Mouse (Mus musculus): ENCODE measurements around the gene Fam222b.

Gene Fam222b

DNA sequence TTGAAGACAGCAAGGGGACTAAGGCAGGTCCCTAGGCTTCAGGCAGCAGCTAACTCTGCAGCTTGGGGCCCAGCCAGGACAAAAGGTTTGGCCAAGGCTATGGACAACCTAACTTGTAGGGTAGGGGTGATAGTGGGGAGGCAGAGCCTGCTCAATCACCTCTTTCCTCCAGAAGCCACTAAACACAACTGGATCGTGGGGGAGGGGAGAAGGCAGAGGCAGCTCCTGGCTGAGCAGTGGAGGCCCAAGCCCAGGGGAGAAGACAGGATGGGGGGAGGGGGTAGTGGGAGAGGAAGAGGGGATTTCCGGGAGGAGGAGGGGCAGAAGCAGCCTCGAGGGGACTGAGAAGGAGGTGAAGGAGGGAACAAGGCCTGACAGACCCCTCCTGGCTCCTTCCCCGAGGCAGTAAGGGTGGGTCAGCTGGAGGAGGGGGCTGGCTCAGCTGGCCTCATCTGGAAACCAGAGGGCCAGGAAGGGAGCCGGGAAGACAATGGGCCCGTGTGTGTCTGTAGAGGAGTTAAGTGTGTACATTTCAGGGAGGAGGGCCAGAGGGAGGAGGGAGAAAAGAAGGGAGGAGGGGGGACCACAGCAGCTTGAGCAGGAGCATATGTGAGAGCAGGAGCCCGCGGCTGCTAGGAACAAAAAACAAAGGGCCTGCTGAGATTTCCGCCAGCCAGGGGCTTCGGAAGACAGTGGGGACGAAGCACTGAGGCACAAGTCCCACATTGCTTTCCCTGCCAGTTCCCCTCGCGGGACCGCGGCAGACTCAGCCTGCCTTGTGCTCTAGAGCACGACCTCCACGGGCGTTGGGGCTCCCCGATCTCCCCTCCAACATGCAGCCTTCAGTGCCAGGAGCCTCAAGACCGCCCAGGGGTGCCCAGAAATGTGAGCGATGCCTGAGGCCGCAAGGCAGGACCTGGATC is 69.5 kb downstream of the Fam222b start:
- DNase-seq (ENCODE audit: low read depth, low spot score): peak; percentile 93

- DNase-seq (ENCODE audit: low read depth, low spot score): no peak
These were observed 70.1 kb downstream of the Fam222b start for GRCm38 (mm10) chr11:78164604-78164923.

DNA sequence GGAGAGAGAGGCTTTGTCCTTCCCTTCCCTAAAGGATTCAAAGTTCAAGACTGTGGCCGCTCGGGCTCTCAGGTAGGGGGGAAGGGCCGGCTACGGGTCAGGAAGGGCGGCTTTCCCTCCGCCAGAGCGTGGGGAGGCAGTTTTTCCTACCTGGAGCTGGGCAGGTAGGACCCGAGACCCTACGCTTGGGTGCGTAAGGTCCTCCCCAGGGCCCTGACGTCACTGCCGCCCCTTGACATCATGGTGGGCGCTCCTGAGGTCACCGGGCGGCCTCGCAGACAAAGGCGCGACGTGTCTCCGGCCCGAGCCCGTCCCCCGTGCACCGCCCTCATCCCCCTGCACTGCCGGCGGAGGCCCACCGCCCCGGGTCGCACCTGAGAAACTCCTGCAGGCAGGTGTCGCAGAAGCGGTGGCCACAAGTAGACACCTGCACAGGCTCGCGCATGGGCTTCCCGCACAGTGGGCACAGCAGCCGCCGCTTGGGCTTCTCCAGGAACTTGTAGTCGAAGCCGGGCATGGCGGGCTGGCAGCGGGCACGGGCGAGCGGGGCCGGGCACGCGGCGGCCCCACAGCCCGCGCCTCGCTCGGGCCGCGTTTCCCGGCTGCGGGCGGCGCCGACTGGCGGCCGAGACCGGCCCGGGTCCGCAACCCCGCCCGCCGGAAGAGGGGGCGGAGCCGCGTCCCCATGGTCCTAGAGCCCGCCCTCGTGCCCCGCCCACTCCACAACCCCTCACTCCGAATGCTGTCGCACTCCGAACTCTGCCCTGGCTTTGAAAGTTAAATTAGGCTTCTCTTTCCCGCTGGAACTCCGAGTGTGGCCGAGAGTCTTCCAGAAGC is 70.7 kb downstream of the Fam222b start, which contains the start of gene Traf4:
Traf4 (minus strand) TSS at position 666 of the 837 bp plus-strand sequence.
- peak; percentile 91 for DNase-seq (ENCODE audit: low read depth, low spot score)

DNA sequence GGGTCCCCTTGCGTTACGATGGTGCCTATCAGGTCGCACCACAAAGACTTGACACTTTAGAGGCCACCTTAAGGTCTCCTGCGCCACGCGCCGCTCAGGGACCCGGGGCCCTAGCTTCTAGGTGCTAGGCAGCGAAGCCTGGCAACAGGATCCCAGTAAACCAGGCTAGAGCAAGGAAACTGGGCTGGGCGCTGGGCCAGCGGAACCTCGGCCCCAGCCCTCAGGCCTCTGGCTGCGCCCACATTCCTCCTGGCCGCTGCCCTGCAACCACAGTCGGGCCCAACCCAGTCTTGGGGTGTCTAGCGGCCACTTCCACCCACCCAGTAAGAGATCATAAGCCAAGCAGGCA is 71.3 kb downstream of the Fam222b start:
- no peak for DNase-seq (ENCODE audit: low read depth, low spot score)

- DNase-seq (ENCODE audit: low read depth, low spot score): peak; percentile 45
These were observed 71.7 kb downstream of the Fam222b start for GRCm38 (mm10) chr11:78166161-78166560.

DNA sequence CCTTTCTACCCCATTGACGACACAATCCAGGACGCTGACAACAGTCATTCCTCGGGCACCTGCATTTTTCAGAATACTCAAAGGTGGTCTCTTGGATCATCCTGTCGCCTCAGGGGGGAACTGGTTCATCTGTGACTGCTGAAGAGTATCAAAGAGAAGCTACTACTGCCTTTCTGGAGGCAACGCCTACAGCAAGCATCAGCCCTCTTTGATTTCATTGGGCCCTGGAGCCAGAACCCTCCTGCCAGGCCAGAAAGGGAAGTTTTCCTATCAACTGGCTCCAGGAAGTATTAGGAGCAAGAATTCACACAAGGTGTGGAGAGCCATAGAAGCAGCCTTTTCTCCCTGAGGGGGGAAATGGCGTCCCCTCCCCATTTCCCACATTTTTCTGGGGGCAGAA is 72.2 kb downstream of the Fam222b start:
- DNase-seq (ENCODE audit: low read depth, low spot score): peak; percentile 50

DNA sequence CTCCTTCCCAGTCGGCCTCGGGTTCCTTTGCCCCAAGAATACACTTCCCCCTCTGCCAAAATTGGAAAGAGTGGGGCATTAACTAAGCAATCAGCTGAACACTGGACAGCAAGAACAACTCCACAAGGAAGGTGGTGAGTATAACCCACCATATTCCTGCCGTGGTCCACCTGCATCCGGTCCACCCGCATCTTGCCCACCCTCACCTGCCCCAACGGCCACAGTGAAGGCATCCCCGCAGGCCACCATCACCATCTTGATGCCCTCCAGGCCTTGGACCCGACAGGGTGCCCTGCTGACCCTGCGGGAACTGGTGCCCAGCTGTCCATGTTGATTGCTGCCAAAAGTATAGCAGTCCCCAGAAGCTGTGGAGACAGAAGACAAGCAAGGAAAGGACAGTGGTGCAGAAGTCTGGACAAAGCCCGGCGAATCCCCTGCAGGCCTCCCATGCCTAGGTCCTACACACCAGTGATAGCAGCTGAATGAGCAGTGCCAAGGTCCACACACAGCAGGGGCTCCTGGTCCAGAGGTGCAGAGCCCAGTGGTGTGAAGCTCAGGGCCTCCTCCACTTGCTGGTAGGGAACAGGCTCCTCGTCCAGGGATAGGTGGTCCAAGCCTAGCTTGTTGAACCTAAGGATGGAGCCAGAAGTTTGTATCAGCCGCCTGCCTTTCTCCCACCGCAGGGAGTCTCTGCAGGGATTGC is 72.9 kb downstream of the Fam222b start:
- DNase-seq (ENCODE audit: low read depth, low spot score): no peak

- DNase-seq (ENCODE audit: low read depth, low spot score): peak; percentile 66
These were observed 74.3 kb downstream of the Fam222b start for GRCm38 (mm10) chr11:78168541-78169468.

DNA sequence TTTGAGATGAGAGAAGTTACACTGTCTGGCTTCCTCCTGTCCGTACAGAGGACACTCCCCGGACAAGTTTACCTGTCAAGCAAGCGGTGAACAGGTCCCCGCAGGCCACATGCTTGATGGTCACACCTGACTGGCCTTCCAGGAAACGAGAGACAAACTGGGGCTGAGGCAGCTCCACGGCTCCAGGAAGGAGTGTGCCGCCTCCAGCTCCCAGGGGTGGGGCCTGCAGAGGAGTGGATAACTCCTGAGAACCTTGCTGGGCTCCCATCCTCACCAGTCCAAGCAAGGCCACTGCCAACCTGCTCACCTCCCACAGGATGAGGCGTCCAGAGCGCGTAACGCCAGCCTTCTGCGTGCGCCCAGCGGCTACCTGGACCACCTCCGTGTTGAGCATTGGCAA is 75.8 kb downstream of the Fam222b start:
- no peak for DNase-seq (ENCODE audit: low read depth, low spot score)

- DNase-seq (ENCODE audit: low read depth, low spot score): peak; percentile 80
These were observed 76.9 kb downstream of the Fam222b start for GRCm38 (mm10) chr11:78171328-78171727.

DNA sequence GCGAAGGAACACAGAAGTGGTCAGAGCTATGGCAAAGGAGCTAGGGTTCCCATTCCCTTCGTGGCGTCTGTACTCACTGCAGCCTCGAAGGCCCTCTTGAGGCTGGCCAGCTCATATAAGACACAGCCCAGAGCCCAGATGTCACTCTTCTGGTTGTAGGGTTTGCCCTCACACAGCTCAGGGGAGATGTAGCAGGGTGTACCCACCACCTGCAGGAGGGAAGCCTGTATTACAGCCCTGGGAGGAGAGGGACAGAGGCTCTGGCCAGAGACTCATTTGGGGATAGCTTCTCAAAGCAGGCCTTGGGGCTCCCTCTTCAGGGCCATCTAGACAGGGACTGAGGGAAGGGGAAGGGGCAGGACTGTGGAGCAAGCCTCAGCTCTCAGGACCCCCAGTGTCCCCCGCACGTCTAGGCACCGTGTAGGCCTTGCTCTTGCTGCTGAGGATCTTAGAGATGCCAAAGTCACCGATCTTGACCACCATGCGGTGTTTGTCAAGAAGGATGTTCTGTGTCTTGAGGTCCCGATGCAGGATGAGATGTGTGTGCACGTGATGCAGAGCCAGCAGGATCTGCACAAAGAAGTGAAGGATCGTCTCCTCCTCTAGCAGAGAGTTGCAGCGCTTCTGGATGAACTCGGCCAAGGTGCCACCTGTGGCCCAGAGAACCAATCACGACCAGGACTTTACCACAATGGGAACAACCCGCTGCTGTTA is 77.7 kb downstream of the Fam222b start:
- peak; percentile 70 for DNase-seq (ENCODE audit: low read depth, low spot score)

DNA sequence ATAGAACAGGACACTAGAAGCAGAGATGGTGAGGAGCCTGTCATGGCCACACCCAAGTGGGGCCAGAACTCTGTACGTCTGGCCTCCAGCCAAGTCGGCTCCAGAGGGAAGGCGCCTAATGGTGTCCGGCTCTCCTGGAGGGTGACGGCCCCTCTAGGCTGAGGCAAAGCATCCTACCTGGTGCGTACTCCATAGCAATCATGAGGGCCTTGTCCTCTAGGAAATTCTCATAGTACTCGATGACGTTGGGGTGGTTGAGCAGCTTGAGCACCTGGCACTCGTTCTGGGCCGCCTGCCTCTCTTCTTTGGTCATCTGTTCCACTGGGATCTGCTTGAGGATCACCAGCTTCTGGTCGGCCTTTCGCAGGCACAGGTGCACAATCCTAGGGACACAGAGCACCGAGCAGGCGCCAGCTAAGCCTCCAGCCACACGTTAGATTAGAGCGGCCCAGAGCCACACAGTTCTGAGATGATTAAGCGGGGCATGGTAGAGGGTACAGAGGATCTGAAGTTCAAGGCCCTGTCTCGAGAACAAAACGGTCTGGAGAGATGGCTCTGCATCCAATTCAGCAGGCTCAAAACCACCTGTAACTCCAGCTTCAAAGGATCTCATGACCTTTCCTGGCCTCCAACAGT is 78.4 kb downstream of the Fam222b start:
- no peak for DNase-seq (ENCODE audit: low read depth, low spot score)

DNA sequence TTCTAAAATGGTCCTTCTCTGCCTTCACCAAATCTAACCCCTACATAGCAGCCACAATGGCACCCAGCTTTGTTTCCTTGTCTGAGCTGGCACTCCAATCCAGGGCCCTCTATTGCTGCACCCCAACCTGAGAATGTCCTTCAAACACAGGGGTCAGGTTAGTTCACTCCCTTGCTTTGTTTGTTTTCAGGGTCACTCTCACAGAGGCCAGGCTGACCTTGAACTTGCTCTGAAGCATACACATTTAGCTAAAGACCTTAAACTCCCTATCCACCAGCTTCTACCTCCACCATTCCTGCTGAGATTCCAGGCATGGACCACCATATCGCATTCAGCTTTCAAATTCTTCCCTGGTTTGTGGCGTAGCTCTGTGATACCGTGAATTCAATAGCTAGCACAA is 80.0 kb downstream of the Fam222b start:
- DNase-seq (ENCODE audit: low read depth, low spot score): peak; percentile 70

GRCm38 (mm10) chr11:78175771-78176401 is 81.4 kb downstream of the Fam222b start:
- no peak for DNase-seq (ENCODE audit: low read depth, low spot score)

DNA sequence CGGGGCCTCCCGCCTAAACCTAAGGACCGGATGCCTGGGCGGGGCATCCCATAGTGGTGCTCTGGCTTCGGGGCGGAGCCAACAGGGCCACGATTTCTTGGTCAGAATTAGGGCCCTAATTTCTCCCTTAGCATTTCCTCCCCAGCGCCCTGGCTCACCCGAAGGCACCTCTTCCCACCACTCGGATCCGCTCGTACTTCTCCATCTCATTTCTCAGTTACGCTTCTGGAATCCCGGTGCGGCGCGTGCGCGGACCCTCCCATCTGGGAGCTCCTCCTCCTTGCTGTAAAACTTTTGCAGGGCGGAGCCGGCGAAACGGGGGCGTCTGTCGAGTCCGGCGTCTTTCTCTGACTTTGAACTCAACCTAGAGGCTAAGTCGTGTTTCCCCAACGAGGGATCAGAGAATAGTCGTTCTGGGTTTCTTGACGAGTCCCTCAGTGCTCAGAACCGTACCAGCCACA is 82.0 kb downstream of the Fam222b start, which contains the start of the genes Nek8 and Tlcd1:
Nek8 (minus strand) TSS at position 274 of the 461 bp plus-strand sequence.
Tlcd1 (plus strand) TSS at position 310 of the 461 bp plus-strand sequence.
- DNase-seq (ENCODE audit: low read depth, low spot score): peak; percentile 94

DNA sequence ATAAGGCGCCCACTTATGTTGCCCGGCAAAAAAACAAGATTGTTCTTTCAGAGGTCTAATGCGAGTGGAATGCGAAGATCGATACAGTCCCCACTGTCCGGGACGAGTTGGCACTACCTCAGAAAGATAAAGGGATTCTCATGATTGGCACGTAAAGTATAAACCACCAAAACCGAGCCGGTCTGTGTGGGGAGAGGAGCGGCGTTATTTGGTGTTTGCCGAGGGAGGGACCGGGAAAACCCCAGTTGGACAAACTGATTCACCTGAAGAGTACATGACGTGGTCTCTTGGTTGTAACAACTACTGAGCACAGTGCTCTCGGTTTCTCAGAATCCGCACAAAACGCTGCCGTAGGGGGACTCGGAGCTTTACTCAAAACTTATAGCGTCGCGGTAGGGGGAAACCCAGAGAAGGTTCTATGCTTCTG is 82.5 kb downstream of the Fam222b start:
- no peak for DNase-seq (ENCODE audit: low read depth, low spot score)

DNA sequence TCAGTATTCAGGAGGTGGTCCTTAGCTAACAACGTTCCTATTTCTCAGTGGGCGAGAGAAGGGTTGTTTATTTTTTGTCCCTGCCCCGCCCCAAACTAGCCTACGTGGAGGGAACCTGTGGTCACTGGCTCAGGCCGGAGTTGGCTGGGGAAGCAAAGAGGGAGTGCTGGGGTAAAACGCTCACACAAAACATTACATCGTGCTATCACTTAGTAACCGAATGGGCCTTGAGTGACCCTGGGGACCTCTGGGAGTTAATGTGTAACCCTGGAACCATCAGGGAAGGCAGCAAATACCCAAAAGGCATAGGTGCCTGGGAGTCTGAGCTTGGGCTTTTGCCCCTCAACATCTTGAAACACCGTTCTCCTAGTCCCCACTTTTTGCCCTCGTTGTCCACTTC is 83.0 kb downstream of the Fam222b start:
- peak; percentile 62 for DNase-seq (ENCODE audit: low read depth, low spot score)

- DNase-seq (ENCODE audit: low read depth, low spot score): peak; percentile 96
These were observed 83.7 kb downstream of the Fam222b start for GRCm38 (mm10) chr11:78177903-78178858.
